Mouse (Mus musculus) small intestine, adult 2 months (tissue): ENCODE results near the gene Zmat5.

Source experiments
- CTCF ChIP-seq: fragments of 200-500 bp; IDR thresholded peaks from 2 replicates; pipeline ENCODE4 v1.5.1; 2012; ENCODE audit warnings: low read depth, mild to moderate bottlenecking, control low read depth, inconsistent platforms, low read length, moderate library complexity, mixed read lengths; ENCODE audit not compliant: insufficient replicate concordance, insufficient read length; ENCODE audit errors: extremely low read depth
- POLR2A ChIP-seq: fragments of 200-500 bp; IDR thresholded peaks from 2 replicates; pipeline ENCODE4 v1.6.1; 2012; ENCODE audit warnings: low read depth, mild to moderate bottlenecking, control low read depth, inconsistent platforms, low read length, moderate library complexity

DNA sequence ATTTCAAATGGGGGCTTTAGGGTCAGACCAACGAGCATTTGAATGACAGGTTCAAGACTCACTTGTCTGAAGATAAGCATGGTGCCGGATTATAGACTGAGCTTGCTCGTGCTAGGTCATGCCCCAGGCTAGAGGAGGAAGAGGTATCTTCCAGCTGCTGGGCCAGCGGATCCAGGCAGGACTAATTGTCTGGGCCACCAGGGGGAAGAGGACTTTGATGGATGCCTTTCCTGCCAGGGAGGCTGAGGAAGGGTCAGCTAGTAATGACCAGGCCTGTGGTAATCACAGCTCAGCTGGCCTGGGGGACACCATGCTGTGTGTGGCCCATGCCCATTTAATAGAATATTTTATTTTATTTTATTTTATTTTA, 53.3 kb downstream of the Zmat5 start:
- TF ChIP-seq CTCF, result no peak
- TF ChIP-seq POLR2A, result no peak
